Mouse (Mus musculus) ES-E14 (cell line): ENCODE measurements around the gene Ankrd65.
"Not testable (repeated sequence)": the region's sequence is repeated elsewhere in the genome, so short reads cannot be mapped to it uniquely, and the experiment has no call there.

Experiments used
- HCFC1 ChIP-seq: IDR thresholded peaks from 2 replicates; pipeline ENCODE4 v1.6.1; 2012; ENCODE audit warnings: low read length, inconsistent platforms, borderline replicate concordance; ENCODE audit not compliant: insufficient read depth
- ZNF384 ChIP-seq: IDR thresholded peaks from 2 replicates; pipeline ENCODE4 v1.6.1; 2012; ENCODE audit warnings: low read depth, low read length, inconsistent platforms

GRCm38 (mm10) chr4:155740681-155741080 is 49.6 kb upstream of the Ankrd65 start:
- not testable (repeated sequence) for TF ChIP-seq ZNF384, HCFC1
